ENCODE assay signal across 1 mouse cellular context in the genomic region with DNA sequence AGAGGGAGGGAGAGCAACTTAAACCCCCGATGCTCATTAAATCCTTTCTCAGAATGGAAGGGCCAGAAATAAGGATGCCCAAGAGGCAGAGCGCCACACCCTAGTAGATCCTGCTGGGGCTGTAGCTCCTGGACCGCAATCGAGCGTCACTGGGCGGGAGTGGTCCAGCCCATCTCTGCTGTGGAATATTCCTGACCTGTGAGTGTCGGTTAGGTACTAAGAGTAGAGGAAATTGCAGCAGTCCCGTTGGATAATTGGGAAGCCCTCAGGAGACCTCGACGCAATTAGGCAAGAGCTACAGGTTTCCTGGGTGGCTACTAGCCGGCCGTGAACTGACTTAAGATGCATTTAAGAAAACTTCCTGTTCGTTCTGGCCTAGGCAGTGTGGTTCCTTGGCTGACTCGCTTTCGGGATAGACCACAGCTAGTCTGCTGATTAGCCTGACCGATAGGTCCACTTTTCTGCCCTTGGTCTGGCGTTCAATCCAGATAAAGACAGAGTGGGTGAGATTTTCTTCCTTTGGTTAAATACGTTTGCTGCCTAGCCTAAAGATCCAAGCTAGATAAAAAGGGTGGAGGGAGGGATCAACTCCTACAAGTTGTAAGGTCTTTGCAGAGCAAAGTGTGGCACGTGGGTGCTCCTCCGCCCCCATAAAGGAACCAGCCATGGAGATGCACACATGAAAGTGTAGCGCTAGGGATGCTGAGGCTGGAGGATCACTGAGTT.
TF ChIP-seq lines count a peak whose summit lies in the region.

No protein-coding gene starts in this region.

TF ChIP-seq in MEL, 35 proteins besides CTCF, POLR2A, EP300 and RAD21 (continued from another document):
- peak; percentile 76 for TF ChIP-seq GATA1 (IDR thresholded peaks at IDR 0.05; ENCODE audit: low read depth, low read length)
- TF ChIP-seq ZMIZ1 (IDR thresholded peaks at IDR 0.05; ENCODE audit: low read depth, low read length), result 0 out of 2 replicates have a peak, but pooled peaks have one; percentile 51
- TF ChIP-seq USF2 (IDR thresholded peaks at IDR 0.05; ENCODE audit: borderline replicate concordance in 1 of 2, insufficient read depth in 1 of 2, low read depth in 1 of 2, low read length in 2 of 2), result no peak
- TF ChIP-seq UBTF (IDR thresholded peaks at IDR 0.05; ENCODE audit: borderline replicate concordance, insufficient read depth, low read depth, low read length), result no peak
- TF ChIP-seq NELFE (IDR thresholded peaks at IDR 0.05; ENCODE audit: low read depth, low read length), result 0 out of 2 replicates have a peak, but pooled peaks have one; percentile 39
- TF ChIP-seq MEF2A (IDR thresholded peaks at IDR 0.05; ENCODE audit: extremely low read depth, insufficient replicate concordance, low read depth, low read length, poor library complexity, severe bottlenecking), result no peak
- TF ChIP-seq RCOR1 (IDR thresholded peaks at IDR 0.05; ENCODE audit: low read depth, low read length), result peak; percentile 86
- 0 out of 2 replicates have a peak, but pooled peaks have one; percentile 20 for TF ChIP-seq JUND (IDR thresholded peaks at IDR 0.05; ENCODE audit: low read depth, low read length)
- TF ChIP-seq ZC3H11A (IDR thresholded peaks at IDR 0.05; ENCODE audit: low read depth, low read length), result no peak
- peak; percentile 26; the same call in 1 of the 2 replicates for TF ChIP-seq HCFC1 (IDR thresholded peaks at IDR 0.05; ENCODE audit: low read depth, low read length)
- TF ChIP-seq BHLHE40 (IDR thresholded peaks at IDR 0.05; ENCODE audit: borderline replicate concordance, low read depth, low read length), result no peak; the same call in 1 of the 2 replicates
- TF ChIP-seq USF1 (IDR thresholded peaks at IDR 0.05; ENCODE audit: low read depth, low read length), result peak; percentile 59
- peak; percentile 71; the same call in 1 of the 2 replicates for TF ChIP-seq TBP (IDR thresholded peaks at IDR 0.05; ENCODE audit: low read depth, low read length)
- peak; percentile 93 for TF ChIP-seq CHD1 (IDR thresholded peaks at IDR 0.05; ENCODE audit: low read depth, low read length)
- TF ChIP-seq SIN3A (IDR thresholded peaks at IDR 0.05; ENCODE audit: low read length), result peak; percentile 69; the same call in 1 of the 2 replicates
- TF ChIP-seq MXI1 (IDR thresholded peaks at IDR 0.05; ENCODE audit: low read depth, low read length), result peak; percentile 96
TF ChIP-seq in MEL: peak in this region for 15.
